Mouse (Mus musculus) regulatory T cell (primary cell): Measurements from ENCODE around the gene Mecr.

Experiments used
- in situ Hi-C: fragments of 300-600 bp; cut with MboI, MseI; formaldehyde crosslinking; loops from one replicate; pipeline ENCODE4 v1.15.1; 2025; ENCODE audit warnings: high pct_unique_total_duplicates

The Mecr gene

DNA sequence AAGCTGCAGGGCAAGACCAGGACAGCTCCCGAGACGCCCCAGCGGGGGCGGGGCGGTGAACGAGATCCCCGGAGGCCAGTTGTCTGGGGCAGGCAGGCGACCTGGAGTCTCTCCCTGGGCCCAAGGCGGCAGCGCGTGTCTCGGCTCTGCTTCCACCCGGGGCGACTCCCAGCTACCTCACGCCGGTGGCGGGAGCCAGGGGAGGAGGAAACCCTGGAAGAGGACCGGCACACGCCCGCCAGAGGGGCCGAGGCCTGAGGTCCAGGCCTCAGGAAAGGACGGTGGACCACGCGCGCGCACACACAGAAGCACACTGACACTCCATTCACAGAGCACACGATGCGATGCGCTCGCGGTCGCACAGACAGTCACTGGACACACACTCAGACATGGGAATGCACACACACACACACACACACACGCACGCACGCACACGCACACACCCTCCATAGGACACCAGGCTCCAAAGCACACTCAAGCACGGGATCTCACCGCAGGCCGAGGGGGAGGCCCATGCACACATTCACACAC, 6.9 kb upstream of the Mecr start:
- in situ Hi-C loops = loop anchor here (10.0 kb wide), 2 partner anchors 872 to 1312 kb away; no protein-coding TSS in a partner anchor

DNA sequence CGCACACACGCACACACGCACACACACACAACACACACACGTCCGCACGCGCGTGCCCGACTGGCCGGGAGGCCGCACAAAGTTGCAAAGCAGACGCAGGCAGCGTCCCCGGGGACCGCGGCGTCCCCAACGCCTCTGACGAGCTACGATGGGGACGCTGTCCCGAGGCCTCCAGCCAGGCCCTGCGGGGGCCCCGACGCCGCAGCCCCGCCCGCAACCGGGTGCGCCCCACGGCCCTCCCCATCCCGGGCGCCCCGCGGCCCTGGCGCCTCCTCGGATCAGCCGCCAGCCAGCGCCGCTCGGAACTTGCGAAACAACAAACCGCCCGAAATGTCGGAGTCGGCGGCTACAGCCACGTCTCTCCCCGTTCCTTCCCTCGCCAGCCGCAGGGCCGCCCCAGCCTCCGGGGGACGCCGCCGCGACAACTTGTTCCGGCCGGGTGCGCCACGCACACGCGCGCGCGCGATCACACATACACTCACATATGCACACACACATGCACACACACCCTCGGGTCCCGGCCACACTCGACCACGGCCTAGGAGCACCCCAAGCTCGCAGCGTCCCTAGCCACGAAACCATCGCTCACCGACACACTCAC, 6.3 kb upstream of the Mecr start:
- in situ Hi-C loops = loop anchor here (10.0 kb wide), 2 partner anchors 872 to 1312 kb away; no protein-coding TSS in a partner anchor

DNA sequence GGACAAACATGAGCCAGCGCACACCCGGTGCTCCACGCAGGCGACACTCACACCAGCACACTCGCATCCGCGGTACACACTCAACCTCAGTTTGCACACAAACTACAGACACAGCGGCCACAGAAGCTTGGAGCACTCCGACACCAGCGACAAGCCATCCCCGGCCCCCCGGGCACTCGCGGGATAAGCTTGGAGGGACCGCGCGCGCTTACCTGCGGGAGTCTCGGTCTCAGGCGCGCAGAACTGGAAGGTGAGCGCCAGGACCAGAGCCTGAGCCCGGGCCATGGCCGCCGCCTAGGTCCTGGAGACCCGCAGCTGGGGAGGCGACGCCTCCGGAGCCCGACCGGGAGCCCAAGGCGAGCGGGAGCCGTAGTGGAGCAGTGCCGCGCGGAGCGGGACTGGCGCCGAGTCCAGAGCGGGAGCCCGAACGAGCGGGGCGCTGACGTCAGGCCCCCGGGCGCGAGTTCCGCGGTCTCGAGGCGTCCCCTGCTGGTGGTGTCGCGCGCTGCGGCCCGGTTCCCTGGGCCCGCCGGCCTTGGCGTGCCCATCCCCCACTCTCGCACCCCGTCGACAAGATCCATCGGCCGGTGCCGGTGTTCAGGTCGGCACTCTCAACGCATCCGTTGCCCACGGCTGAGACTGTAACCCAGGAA, 5.3 kb upstream of the Mecr start, which contains the start of gene Ptpru:
Ptpru (minus strand) TSS at position 417 of the 653 bp plus-strand sequence.
- in situ Hi-C loops = loop anchor here (10.0 kb wide), 2 partner anchors 873 to 1313 kb away; no protein-coding TSS in a partner anchor

DNA sequence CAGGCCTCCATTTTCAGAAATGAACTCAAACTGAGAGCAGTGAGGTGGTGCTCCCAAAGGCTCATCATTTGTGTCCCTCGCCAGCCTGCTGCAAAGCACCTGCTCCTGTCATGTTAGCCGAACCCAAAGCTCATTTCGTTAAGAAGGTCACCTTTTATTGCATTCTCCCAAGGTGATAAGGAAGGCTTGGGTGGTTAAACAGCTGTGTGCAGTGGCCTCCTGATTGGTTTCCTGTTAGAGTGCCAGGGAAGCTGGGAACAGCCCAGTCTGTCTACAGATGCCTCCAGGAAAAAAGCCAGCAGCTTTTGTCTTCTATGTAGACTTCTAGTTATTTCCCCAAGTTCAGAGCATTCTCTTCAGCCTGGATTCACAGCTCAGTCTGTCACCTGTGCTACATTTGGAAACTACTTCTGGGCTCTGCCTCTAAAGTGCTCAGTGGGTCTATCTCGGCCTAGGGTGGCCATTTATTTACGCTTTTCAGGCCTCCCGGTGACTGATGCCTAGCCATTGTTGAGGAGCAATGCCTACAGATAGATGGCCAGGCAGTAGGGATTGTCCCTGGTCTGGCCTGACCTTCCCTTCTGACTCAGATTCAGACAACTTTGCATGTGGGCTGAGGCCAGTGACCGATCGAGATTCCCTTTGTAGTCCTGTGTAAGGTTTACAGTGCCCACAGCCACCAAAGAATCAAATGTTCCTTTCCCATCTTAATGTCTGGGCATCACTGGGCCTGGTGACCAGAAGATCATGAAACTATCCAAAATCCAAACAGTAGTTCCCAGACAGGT, 2.9 kb downstream of the Mecr start:
- in situ Hi-C loops = no loop called here

DNA sequence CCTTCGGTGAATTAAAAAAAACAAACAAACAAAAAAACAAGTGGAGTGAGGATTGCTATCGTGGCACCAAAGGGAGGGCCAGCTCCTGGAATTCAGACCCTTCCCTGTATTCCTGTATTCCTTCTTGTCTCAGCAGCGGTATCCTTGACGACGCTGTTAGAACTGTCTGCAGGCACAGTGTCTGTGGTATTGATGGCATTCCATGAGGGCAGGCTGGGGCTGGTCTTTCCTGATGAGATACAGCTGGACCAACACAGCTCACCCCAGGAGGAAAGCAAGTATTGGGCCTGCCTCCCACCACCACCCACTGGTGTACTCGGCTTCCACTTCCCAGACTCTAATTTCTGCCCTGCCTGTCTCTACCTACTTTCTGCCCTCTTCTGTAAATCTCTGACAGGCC, 4.8 kb downstream of the Mecr start:
- in situ Hi-C loops = no loop called here

DNA sequence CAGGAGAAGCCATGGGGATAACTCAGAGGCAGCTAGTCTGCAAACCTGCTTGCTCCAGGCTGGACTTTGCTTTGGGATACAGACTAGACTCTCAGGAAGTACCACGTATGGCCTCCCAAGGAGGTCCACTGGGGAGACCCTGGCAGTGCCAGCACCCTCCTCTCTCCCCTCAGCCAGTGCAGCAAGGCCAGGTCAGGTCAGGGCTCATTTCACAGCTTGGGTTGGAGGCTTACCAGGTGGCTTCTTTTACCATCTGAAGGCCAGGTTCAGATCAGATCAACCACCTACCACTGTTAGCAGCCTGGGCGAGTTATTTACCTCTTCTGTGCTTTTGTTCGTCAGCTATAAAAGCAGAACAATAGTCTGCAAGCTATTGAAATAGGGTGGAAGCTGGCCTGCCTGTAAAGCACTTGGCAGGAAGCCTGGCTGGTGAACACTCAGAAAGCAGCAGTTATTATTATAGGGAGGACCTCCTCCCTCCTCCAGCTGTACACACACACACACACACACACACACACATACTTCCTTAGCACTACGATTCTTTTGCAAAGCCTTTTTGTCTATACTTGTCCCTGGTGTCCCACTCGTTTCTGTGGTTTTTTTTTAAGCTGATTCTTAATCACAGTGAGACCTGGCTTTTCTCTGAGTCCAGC, 6.8 kb downstream of the Mecr start:
- in situ Hi-C loops = no loop called here

DNA sequence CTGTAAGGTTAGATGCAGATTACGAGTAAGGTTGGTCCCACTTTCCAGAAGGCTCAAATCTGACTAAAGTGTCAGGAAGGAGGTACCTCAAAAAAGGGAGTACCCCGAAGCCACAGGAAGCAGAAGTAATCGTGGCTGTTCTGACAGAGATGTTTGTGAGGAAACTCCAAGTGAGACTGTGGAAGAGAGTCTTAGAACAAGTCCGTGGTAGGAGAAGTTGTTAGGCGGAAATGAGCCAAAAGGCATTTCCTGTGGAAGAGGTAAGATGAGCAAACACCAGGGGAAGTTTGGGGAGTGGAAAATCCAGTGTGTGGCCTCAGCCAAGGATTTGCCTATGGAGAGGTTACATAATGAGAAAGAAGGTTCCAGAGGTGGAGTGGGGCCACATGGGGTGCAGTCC, 11.7 kb downstream of the Mecr start:
- in situ Hi-C loops = no loop called here

DNA sequence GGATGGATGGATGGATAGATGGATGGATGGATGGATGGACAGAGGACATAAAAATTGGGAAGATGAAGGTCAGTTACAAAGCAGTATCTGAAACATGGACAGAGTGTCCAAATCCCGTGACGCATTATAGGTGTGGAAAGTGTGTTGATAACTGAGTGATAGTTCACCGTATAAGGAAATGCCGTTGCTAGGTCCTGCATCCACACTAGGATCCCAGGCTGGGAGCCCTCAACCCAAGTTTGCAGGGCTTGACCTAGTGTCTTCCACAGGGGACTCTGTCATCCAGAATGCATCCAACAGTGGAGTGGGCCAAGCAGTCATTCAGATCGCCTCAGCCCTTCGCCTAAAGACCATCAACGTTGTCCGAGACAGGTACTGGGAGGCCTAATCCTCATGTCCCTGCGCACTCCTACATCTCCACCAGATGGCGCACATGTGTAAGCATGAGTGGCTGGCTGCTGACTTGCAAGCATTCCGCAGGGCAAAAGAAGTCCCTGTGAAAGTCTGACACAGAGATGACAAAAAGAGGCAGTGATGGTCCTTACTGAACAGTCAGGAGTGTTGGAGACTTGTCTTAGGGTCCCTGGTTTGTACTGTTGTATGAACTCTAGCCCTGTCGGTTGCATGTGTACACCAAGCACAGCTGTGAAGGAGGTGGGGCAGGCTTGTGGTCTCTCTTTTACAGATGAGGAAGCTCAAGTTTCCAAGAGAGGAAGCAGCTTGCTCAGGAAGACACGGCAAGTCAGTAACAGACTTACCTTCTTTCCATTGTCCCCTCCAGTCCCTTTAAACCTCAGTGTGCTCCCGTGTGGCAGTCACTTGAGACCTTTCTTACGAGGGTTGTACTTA, 17.4 kb downstream of the Mecr start:
- in situ Hi-C loops = no loop called here

DNA sequence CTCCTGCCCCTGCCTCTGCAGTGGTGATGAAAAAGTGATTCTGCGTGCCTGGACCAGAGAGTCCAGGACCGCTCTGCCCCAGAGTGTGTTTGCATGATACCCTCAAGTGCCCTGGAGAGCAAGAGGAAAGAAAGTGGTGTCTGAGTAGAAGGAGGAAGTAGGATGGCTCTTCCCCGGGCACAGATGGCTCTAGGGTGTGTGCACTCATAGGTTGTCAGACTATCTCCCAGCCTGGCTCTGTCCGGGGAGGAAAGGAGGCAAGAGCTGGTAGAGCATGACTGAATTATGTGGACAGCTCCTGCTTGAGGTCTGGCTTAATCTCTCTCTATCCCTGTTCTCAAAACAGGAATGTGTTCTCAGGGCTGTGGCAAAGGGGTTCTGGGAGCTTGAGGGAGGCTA, 18.1 kb downstream of the Mecr start:
- in situ Hi-C loops = no loop called here

DNA sequence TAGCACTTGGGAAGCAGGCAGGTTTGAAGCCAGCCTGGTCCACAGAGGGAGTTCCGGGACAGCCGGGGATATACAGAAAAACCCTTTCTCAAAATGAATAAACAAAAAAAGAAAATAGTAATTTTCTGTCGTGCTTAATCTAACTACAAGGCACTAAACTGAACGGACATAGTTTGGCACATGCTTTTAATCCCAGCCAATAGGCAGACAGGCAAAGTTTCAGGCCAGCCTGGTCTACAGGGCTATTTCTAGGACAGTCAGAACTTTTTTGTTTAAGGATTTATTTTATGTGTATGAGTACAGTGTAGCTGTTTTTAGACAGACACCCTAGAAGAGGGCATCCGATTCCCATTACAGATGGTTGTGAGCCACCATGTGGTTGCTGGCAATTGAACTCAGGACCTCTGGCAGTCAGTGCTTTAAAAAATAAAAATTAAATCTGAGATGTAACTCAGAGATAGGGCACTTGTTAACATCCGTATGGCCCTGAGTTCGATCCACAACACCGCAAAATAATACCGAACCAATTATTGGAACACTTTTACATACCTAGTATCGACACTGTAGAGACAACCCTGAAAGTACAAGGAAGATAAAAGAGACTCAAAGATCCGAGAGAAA, 29.5 kb downstream of the Mecr start:
- in situ Hi-C loops = no loop called here

DNA sequence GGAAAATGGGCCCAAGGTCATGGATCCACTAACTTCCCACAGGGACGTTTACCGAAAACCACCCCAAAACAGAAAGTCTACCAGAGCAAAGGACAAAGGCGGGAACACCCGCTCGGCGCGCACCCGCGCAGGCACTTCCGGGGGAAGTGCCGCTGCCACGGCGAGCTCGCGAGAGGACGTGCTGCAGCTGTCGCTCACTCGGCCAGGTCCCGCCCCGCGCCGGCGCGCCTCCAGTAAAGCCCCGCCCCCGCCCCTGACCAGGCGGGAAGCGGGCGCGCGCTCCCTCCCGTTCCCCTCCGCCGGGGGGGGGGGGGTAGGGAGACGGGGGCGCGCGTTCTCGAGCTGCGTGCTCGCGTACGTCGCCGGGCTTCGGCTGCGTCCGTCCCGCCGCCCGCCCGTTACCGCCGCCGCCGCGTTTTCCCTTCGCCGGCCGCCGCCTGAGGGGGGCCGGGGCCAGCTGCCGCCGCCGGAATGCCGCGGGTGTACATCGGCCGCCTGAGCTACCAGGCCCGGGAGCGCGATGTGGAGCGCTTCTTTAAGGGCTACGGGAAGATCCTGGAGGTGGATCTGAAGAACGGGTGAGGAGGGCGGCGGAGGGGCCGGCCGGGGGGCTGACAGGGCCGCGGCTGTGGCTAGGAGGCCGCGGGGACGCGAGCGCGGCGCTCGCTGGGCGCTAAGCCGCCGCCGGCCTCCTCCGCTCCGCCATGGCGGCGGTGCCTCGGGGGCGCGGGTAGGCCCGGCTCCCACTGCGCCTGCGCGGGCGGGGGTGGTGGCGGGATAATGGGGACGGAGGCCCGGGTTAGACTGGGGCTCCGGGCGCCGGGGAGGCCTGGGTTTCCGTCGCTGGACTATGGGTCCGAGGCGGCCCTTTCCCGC, 30.3 kb downstream of the Mecr start, which contains the start of gene Srsf4:
Srsf4 (plus strand) TSS at position 325 of the 876 bp plus-strand sequence.
- in situ Hi-C loops = no loop called here

DNA sequence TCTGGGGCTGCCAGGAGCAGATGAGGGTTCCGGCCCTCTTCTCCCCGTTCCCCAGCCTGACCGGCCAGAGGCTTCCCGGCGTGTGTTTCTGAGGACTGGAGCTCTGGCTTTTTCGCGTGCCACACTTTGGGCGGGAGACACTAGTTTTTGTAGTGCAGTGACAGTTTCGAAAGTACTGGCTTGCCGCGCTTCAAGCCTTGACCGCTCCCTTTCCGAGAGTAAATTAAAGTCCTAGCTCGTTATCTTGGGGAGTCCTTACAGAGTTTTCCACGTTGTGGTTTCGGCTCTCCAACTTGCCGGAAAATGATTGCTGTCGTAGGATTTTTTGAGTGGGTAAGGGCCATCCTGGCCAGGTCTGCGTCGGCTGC, 30.9 kb downstream of the Mecr start:
- in situ Hi-C loops = no loop called here

DNA sequence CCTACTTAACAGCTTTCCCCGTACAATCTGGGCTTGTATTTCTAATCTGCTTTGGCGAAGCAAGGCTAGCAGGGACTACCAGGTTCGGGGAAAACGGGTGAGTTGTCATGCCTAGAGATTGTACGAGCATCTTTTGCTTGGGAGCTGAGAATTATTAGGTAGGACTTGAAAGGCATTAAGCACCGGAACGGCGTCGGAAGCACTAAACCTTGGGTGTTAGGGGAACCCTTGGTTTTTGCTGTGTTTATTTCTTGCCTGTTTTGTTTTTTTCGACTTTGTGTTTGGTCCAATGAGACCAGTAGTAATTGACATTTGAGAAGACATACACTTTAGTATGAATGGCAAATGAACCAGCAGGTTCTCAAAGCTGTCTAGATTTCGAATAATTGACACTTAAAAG, 31.3 kb downstream of the Mecr start:
- in situ Hi-C loops = no loop called here

DNA sequence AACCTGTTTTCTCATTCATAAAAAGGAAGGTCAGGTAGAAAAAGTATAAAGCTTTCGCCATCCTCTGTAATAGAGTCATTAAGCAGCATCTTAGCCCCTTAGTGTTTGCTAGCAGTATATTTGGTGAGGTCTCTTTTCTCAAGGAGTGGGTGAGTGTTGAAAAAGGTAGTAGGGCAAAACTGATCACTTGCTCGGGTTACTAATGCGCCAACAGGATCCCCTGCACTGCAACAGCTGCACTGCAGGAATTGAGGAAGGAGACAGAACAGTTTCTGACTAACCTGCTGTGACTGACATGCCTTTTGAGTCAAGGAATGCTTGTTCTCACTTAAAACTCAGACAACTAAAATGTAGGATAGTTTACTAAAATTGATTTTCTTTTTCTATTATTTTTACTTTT, 32.0 kb downstream of the Mecr start:
- in situ Hi-C loops = no loop called here

DNA sequence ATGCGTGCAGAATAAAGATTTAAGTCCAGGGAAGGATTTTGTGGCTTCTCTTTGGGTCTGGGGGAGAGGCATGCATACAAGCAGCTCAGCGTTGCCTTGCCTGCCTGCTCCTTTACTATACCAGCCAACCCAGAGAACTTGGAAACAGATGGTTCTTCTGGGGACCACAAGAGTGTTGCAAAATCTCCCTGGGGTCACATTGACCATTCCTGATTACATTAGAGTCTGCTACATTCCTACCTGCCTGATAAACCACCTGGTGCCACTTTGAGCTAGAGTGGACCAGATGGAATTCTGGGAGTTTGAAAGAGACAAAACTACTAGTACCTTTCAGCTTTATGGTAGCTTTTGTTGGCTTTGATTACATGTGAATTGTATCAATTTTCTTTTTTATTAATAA, 33.6 kb downstream of the Mecr start:
- in situ Hi-C loops = no loop called here

DNA sequence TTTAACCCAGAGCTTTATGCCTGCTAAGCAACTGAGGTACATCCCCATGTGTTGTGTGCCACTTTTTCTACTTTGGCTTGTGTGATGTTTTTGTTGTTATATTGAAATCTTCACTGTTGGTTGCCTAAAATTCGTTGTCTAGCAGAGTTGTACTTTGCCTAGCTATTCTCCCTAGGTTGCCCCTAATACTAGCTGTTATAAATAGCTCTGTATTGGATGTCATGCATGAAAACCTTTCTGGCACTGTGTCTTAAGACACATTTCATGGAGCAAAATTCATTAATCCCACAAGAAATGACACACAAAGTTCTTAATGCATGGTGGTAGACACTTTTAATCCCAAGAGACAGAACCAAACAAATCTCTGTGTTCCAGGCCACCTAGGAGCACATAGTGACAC, 36.4 kb downstream of the Mecr start:
- in situ Hi-C loops = no loop called here

DNA sequence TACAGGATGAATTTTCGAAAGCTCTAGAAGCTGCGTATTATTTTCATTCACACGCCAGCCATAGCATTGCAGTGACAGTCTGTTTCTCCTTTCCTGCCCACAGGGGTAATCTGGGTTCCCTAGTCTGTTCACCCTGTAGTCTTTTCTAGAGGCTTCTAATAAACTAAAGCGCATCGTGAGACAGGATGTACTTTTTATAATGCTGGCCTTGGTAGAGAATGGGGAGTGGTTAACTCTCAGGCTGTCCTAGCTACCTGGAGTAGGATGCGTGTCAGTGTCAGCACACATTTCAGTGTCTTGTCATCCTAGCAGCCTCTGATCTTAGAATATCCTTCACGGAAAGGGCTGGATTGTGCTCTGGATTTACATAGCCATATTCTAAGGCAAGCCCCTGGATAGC, 38.0 kb downstream of the Mecr start:
- in situ Hi-C loops = no loop called here

DNA sequence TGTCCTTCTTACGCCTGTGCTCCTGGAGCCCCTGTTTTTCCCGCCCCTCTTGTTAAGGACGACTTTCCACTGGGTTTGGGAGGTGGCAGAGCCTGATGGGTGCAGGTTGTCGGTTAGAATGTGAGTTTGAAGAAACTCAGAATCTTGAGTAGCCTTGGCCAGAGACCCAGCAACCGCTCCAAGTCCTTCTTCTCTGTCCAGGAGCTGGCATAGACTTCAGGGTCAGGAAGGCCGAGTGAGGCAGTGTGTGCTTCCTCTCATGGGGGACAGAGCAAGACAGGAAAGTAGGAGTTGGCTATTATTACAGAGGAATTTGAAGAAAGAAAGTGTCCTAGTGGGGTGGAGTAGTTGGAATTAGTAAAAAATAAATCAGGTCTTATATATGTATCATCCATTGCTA, 40.3 kb downstream of the Mecr start:
- in situ Hi-C loops = no loop called here

DNA sequence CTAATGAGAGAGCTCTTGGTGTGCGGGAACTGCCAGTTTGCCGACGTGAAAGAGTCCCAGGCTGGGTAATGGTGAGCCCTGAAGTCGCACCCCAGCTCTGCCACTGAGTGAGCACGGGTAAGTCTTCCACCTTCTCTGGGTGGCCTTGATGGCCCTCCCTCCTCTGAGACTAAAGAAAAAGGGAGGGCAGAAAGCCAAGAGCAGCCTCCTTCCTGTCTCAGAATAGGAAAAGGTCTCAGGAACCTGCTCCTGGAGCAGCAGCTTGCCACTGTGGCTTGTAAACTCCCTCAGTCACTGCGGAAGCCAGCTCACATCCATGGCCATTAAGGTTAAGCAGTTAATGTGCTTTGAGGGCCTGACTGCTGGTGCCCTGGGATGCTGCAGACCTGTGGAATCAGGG, 42.1 kb downstream of the Mecr start:
- in situ Hi-C loops = loop anchor here (5.0 kb wide), 1 partner anchor 67 kb away; no protein-coding TSS in a partner anchor
